Mouse (Mus musculus): ENCODE results near the gene Cox14. TPM values are rescaled to one million over a fixed set of nuclear protein-coding genes. Genes with fewer than 3 reads are reported as not detected.
A peak's percentile ranks its signal among the peaks of the same experiment; 100 is the strongest.
"Not testable (repeated sequence)": the region's sequence is repeated elsewhere in the genome, so short reads cannot be mapped to it uniquely, and the experiment has no call there.

The Cox14 gene
- 26.8 and 41.8 TPM in 2 replicates for total RNA-seq (2017)

DNA sequence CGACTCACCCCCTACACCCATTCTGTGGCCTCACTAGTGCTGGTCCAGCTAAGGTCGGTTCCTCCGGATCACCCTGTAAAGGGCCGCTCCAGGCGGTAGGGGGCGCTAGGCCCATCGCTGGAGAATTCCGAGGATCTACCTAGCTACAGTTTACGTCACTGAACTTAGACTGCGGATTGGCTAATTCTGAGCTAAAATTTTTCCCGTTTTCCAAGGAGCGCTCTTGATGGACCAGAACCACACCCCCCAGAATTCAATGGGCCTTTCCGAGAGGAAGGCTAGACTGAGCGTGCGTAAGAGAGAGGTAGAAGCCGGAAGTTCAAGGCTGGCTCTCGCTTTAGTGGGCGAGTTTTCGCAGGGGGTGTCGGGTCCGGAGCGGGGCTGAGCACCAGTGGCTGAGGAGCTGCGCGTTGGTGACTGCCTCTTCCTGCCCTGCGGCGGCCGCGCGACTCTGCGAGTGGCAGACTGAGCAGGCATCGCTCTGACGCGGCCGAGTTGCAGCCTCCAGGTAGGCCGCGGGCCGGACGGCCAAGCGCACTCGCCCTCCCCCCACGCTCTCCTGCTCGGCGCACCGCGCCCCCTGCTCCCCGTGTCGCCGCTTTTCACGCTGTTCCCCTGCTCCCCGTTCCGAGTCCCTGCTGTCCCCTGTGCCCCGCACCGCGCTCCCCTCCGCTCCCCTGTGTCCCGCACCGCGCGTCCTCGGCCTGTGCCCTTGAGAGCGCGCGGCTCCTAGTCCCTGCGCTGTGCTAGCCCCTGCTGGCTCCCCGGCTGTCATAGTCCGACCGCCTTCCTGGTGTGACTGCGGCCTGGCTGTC is at the start of gene Cox14:
Gene Cox14 (plus strand): TSS at position 278 of the 815 bp plus-strand sequence.
- ATAC-seq (replicated peaks in 1 of 2; ENCODE audit: insufficient read depth in 1 of 2, low FRiP score in 2 of 2, low TSS enrichment in 1 of 2, low read depth in 1 of 2, poor library complexity in 2 of 2, severe bottlenecking in 2 of 2) = peak; percentile 88 to 95

DNA sequence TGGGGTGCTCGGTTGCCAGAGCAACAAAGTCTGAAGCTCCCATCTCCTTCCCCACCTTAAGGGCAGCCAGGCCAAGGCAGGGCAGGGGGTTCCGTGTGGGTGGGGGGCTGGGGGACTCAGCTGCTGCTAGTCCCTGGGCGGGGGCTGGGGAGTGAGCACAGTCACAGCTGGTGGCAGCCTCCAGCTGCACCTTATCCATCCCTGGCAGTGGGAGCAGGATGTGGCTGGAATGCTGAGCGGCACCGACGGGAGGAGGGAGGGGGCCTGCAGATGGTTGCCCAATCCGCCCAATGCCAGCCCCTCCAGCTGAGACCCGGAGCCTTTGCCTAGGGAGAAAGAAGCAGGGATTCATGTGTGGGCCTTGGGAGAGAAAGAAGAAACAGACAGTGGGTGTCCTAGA is 48.3 kb upstream of the Cox14 start:
- ATAC-seq (replicated peaks in 1 of 2; ENCODE audit: insufficient read depth in 1 of 2, low FRiP score in 2 of 2, low TSS enrichment in 1 of 2, low read depth in 1 of 2, poor library complexity in 2 of 2, severe bottlenecking in 2 of 2) = no peak

DNA sequence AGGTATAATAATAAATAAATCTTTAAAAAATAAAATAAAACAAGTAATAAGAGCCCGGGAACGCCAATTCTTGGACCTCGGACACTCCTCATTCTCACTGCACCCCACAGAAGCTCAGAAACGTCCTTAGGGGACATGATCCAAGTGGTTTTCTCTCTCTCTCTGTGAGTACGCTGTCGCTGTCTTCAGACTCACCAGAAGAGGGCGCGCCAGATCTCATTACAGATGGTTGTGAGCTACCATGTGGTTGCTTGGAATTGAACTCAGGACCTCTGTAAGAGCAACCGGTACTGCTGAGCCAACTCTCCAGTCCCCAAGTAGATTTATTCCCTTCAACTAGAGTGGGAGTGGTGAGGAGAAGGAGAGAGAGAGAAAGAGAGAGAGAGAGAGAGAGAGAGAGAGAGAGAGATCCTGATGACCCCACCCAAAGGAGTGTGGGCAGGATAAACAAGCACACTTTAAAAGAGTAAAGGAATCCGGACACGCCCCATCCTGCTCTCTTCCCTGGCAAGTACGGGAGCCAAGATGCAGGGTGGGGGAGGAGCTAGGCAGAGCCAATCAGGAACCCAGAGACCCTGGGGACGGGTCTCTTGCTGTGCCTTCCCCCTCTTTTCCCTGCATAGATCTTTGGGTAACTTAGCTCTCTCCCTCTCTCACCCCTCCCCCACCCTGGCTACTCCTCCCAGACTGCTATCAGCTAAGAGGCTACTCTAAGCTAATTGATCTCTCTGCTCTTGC is 47.2 kb upstream of the Cox14 start:
- ATAC-seq (replicated peaks in 1 of 2; ENCODE audit: insufficient read depth in 1 of 2, low FRiP score in 2 of 2, low TSS enrichment in 1 of 2, low read depth in 1 of 2, poor library complexity in 2 of 2, severe bottlenecking in 2 of 2) = no peak

DNA sequence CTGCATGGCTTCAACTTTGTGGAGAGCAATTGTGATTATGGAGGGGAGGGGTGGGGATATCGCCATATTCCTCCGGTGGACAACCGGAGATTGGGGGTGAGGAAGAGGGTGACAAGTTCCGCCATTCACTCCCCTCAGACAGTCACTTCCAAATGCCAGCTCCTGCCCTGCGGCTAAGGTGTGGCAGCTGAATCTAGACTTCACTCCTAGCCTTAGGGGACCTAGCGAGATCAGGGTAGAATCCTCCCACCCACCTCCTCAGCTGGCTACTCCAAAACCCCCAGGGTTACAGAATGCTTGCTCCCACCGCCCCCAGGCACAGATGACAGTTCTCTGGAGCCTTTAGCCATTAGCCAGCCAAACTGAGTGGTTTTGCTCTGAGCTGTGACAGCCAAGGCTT is 46.4 kb upstream of the Cox14 start:
- ATAC-seq (replicated peaks in 1 of 2; ENCODE audit: insufficient read depth in 1 of 2, low FRiP score in 2 of 2, low TSS enrichment in 1 of 2, low read depth in 1 of 2, poor library complexity in 2 of 2, severe bottlenecking in 2 of 2) = no peak

DNA sequence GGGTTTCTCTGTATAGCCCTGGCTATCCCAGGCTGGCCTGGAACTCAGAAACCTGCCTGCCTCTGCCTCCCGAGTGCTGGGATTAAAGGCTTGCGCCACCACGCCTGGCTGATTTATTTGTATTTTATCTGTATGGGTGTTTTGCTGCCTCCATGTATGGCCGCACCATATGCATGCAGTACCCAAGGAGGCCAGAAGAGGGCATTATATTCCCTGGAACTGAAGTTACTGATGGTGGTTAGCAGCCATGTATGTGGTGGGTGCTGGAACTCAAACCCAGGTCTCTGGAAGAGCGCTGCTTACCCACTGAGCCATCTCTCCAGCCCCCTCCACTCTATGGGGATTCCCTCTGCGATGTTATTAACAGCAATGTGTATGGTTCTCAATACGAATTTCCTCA is 42.5 kb upstream of the Cox14 start:
- ATAC-seq (replicated peaks in 1 of 2; ENCODE audit: insufficient read depth in 1 of 2, low FRiP score in 2 of 2, low TSS enrichment in 1 of 2, low read depth in 1 of 2, poor library complexity in 2 of 2, severe bottlenecking in 2 of 2) = no peak

DNA sequence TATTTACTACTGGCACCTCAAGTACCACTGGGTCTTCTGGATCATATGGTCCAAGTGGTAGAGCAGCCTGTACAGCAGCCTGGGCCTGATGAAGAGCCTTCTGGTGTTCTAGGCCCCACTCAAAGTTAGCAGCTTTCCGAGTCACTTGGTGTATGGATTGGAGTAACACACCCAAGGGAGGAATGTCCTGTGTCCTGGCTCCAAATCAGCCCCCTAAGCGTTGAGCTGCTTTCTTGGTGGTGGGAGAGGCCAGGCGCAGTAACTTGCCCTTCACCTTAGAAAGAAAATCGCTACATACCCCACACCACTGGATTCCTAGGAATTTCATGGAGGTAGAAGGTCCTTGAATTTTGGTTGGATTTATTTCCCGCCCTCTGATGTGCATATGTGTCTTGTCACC is 41.3 kb upstream of the Cox14 start:
- no peak for ATAC-seq (replicated peaks in 1 of 2; ENCODE audit: insufficient read depth in 1 of 2, low FRiP score in 2 of 2, low TSS enrichment in 1 of 2, low read depth in 1 of 2, poor library complexity in 2 of 2, severe bottlenecking in 2 of 2)

DNA sequence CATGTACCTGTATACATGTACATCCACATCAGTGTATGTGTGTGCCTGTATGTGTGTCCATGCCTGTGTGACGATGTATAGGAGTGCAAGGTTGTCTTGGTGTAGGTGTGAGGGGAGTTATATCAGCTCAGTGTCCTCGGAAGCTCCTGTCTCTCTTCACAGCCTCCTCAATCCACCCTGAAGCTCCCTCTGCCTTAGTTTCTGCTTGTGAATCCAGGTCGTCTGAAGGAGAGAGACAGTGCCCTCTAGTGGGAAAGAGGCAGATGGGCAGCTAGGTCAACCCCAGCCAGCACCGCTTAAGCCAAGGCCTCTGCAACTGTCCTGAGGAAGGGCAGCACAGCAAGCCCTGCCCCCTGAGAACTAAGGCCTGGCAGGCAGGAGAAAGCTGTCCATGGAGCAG is 36.7 kb upstream of the Cox14 start:
- peak; percentile 72 to 74 for ATAC-seq (replicated peaks in 1 of 2; ENCODE audit: insufficient read depth in 1 of 2, low FRiP score in 2 of 2, low TSS enrichment in 1 of 2, low read depth in 1 of 2, poor library complexity in 2 of 2, severe bottlenecking in 2 of 2)

DNA sequence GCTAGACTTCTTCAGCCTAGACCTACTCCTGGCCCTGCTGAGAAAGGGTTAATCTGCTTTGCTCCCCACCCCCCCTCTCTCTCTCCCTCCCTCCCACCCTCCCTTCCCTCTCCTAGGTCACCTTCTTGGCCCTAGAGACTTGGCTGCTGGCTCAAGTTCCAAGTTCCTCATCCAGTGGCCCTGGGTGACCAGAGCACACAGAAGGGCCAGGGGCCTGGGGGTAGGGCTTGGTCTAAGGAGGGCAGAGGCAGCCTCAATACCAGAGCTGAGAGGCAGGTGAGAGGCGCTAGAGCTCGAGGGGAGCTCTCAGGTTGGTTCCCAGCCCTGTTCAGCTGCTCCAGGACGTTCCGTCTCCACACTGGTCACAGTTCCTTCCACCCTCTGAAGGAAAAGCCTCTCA is 34.5 kb upstream of the Cox14 start:
- ATAC-seq (replicated peaks in 1 of 2; ENCODE audit: insufficient read depth in 1 of 2, low FRiP score in 2 of 2, low TSS enrichment in 1 of 2, low read depth in 1 of 2, poor library complexity in 2 of 2, severe bottlenecking in 2 of 2) = no peak

DNA sequence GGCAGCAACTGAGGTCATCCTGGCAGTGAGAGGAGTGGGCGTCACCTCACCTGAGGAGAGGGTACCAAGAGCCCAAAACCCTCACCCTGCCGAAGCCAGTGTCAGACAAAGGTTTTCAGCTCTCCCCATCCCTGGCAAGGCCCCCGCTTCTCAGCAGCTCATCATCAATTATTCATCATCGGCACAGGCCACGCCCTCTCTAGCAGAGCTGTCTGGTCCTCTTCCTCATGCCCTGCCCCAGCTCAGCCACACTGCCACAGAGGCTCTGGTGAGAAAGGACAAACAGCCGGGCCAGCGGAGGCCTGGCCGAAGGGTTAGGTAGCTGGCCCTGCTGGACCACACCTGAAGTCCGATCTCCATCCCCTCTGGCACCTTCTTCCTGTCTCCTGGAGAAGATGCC is 33.4 kb upstream of the Cox14 start:
- no peak for ATAC-seq (replicated peaks in 1 of 2; ENCODE audit: insufficient read depth in 1 of 2, low FRiP score in 2 of 2, low TSS enrichment in 1 of 2, low read depth in 1 of 2, poor library complexity in 2 of 2, severe bottlenecking in 2 of 2)

DNA sequence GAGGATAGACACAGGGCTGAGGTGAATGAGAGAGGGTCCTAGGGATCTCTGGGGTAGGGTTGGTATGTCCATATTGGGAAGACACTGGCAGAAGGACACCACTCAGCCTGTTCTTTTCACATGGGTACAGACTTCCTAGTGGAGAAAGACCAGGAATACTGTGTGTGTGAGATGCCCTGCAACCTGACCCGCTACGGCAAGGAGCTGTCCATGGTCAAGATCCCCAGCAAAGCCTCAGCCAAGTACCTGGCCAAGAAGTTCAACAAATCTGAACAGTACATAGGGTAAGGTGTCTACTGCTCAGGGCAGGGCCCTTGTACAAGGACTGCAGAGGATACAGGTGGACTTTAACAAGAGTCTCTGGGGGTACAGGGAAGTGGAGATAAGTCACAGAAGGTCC is 28.1 kb upstream of the Cox14 start:
- ATAC-seq (replicated peaks in 1 of 2; ENCODE audit: insufficient read depth in 1 of 2, low FRiP score in 2 of 2, low TSS enrichment in 1 of 2, low read depth in 1 of 2, poor library complexity in 2 of 2, severe bottlenecking in 2 of 2) = no peak

DNA sequence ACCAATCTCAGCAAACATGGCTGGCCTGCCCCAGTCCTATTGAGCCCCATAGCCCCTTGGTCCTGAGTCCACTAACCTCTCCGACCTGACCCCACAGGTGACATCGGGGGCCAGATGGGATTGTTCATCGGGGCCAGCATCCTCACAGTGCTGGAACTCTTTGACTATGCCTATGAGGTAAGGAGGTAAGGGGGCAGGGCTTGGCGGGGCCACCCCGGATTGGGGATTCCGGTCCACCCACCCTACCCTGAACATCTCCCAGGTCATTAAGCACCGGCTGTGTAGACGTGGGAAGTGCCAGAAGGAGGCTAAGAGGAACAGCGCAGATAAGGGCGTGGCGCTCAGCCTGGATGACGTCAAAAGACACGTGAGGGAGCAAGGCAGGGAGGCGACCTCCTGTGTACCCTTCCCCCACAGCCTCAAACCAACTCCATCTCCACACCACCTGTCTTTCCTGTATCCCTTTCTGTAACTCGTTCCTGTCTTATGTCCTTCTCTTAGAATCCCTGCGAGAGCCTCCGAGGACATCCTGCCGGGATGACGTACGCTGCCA is 26.8 kb upstream of the Cox14 start:
- no peak for ATAC-seq (replicated peaks in 1 of 2; ENCODE audit: insufficient read depth in 1 of 2, low FRiP score in 2 of 2, low TSS enrichment in 1 of 2, low read depth in 1 of 2, poor library complexity in 2 of 2, severe bottlenecking in 2 of 2)

DNA sequence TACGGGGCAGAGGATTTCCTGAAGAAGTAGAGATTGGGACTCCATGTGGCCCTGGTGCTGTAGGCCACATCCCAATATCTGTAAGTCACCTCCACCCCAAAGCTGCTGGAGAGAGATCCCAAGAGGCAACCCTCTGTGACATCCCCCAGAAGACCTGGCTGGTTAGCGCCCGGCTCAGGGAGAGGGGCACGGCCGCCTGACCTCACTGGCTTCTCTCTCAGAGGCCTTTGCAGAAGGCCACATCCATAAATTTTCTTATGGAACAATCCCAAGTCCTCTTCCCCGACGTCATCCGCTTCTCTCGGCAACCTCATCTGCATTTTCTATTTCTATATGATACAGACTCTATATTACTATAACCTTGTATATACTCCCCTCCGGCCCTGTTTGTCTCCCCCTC is 25.7 kb upstream of the Cox14 start:
- no peak for ATAC-seq (replicated peaks in 1 of 2; ENCODE audit: insufficient read depth in 1 of 2, low FRiP score in 2 of 2, low TSS enrichment in 1 of 2, low read depth in 1 of 2, poor library complexity in 2 of 2, severe bottlenecking in 2 of 2)

DNA sequence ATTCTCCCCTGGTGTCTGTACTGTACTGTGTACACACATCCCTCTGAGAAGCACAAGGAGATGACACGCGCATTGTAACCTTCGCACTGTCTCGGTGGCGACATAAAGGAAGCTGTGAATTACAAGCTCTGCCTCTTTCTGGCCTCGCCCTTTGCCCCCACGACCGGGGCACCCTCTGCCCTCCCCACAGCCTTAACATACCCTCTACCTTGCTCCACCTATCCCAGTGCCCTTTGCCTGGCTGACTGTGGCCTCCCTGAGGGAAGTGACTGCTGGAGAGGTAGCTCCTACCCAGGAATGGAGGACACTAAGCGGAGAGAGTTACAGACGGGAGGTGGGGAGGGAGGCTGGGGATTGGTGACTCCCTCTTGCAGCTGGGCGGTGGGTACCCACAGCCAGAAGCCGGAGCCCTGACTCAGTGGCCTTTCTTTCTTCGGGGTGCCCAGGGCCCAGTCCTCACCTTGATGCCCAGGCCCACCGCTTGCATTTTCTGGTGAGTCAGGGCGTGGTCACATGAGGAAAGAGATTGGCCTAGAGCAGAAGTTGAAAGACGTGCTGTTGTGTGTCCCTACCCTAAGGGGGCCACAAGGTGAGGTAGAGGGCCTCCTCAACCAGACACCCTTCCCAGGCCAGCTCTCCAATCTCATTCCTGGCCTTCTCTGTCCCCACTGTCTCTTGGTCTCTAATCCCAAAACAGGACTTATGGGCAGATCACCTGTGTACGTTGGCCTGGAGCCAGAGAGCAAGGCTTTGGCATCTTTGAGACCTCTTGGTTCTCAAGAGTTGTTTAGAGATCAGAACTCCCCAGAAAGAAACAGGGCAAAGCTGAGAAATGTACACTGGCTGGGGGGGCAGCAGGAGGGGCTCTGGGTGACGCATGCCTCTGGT is 25.0 kb upstream of the Cox14 start:
- no peak for ATAC-seq (replicated peaks in 1 of 2; ENCODE audit: insufficient read depth in 1 of 2, low FRiP score in 2 of 2, low TSS enrichment in 1 of 2, low read depth in 1 of 2, poor library complexity in 2 of 2, severe bottlenecking in 2 of 2)

DNA sequence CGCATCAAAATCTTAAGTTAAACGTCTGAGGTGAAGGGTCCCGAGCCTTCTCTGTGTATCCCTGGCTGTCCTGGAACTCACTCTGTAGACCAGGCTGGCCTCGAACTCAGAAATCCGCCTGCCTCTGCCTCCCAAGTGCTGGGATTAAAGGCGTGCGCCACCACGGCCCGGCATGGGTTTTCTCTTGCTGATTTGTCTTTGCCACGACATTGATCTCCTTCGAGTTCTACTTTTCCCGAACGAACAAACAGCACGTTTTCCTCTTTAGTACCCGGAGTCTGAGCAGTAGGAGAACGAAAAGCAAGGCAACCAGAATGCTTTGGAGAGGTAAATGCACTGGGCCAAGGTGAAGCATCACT is 23.8 kb upstream of the Cox14 start:
- ATAC-seq (replicated peaks in 1 of 2; ENCODE audit: insufficient read depth in 1 of 2, low FRiP score in 2 of 2, low TSS enrichment in 1 of 2, low read depth in 1 of 2, poor library complexity in 2 of 2, severe bottlenecking in 2 of 2) = not testable (repeated sequence)

DNA sequence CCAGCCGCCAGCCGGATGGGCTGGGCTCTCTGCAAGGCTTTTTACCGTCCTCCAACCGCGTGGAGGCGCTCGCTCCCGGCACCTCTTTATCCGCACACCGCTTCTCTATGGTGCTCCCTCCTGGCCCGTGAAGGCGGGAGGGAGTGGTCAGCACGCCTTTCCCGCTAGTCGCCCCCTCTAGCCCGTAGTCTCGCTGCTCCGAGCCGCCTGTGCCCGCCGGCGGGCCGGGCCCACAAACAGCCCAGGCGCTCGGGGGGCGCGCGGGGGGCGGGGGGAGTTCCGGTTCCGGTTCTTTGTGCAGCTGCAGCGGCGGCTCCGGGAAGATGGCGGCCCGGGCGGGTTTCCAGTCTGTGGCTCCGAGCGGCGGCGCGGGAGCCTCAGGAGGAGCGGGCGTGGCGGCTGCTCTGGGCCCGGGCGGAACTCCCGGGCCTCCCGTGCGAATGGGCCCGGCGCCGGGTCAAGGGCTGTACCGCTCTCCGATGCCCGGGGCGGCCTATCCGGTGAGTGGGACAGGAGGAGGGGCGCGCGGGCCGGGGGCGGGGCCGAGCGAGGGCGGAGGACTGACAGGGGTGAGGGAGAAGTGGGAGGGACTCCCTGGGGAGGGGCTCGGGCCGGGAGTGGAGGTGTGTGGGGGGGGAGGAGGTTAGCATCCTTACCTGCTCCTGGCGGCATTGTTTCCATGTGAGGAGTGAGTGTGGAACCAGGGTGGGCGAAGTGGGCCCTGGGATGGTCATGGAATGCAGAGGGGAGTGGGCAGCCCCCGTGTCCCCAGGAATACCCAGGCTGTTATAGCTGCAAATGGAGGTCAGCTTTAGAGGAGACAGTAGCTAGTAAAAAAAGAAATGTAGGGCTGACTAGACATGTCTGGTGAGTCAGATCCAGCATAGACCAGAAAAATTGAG is 23.2 kb upstream of the Cox14 start, which contains the start of gene Smarcd1:
Gene Smarcd1 (plus strand): TSS at position 131 of the 902 bp plus-strand sequence.
- ATAC-seq (replicated peaks in 1 of 2; ENCODE audit: insufficient read depth in 1 of 2, low FRiP score in 2 of 2, low TSS enrichment in 1 of 2, low read depth in 1 of 2, poor library complexity in 2 of 2, severe bottlenecking in 2 of 2) = peak; percentile 88 to 92

DNA sequence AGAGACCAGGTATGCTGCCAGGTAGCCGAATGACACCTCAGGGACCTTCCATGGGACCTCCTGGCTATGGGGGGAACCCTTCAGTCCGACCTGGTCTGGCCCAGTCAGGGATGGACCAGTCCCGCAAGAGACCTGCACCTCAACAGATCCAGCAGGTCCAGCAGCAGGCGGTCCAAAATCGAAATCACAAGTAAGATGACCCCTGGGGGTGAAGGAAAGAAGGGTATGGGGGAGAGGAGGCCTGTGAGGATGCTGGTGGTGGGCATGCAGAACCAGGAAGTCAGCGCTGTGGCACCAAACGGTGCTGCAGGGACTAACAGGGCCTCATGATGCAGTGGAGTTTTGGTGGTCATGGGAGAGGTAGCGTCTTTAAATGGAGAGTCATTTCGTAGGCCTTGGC is 22.3 kb upstream of the Cox14 start:
- no peak for ATAC-seq (replicated peaks in 1 of 2; ENCODE audit: insufficient read depth in 1 of 2, low FRiP score in 2 of 2, low TSS enrichment in 1 of 2, low read depth in 1 of 2, poor library complexity in 2 of 2, severe bottlenecking in 2 of 2)

DNA sequence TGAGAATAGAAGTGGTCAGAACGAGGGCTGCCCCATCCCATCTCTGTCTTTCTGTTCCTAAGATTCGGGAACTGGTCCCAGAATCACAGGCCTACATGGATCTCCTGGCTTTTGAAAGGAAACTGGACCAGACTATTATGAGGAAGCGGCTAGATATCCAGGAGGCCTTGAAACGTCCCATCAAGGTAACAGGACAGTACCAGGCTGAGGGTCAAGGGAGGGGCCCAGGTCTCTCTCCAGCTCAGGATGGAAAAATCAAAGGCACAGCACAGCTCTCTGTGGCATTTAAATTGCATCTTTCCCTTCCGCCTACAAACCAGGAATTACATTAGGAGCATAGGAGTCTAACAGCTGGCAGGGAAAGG is 21.8 kb upstream of the Cox14 start:
- ATAC-seq (replicated peaks in 1 of 2; ENCODE audit: insufficient read depth in 1 of 2, low FRiP score in 2 of 2, low TSS enrichment in 1 of 2, low read depth in 1 of 2, poor library complexity in 2 of 2, severe bottlenecking in 2 of 2) = no peak
